In the genomic region with DNA sequence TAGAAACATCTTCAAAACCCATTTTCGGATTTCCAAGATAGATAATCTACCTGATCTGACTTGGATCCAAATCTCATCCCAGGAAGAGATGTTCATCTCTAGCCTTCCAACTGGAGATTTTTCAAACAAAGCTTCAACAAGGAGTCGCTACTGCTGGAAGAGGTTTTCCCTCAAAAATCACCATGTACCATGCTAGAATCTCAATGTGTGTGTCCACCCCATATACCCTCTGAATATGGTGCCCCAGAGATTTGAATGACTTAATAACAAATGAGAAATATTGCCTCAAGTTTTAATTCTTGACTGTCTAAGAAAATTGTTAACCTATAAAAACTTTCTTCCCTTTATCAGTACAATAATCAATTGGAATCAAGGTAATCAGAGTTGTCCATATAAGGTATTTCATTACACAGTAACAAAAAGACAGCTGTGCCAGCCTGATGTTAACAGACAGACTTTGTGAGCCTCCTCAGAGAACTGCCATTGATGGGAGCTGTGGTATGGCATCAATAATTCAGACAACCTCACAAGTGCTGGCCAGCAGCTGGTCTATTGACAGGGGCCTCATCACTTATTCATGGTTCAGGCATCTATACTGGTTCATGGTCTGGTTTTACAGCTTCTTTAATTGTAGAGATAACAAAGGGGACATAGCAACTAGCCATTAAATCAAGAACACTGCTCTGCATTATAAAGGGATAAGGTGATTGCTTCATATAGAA, we compare ENCODE assay signal across 23 mouse cellular contexts.
DNase-seq lines count a peak whose midpoint lies in the region; ATAC-seq and TF ChIP-seq lines count a peak whose summit lies in the region.
"Had no signal": no experiment of that assay in that cellular context is flagged by ENCODE, and none has a peak within 500 bp of the region (broad histone marks: within the 10 kb centered on the region; RNA-seq: fewer than 3 reads in every experiment).

No protein-coding gene starts in this region.

- no peak overlapping the region for H3K9ac ChIP-seq in neural tube, embryonic 12.5 days
- H3K9ac ChIP-seq: forebrain, postnatal 0 days; heart, embryonic 12.5 days had no signal

- no peak for TF ChIP-seq POLR2A in brain, embryonic 14.5 days (IDR thresholded peaks at IDR 0.05; ENCODE audit: borderline replicate concordance, extremely low read depth, insufficient read depth, insufficient read length, poor library complexity, severe bottlenecking)

- 70% methylated on average over 2 of the region's 2 CpGs for WGBS in neural tube, embryonic 12.5 days

- H3K9me3 ChIP-seq in neural tube, embryonic 12.5 days = no peaks in the 10 kb centered on the region
- H3K9me3 ChIP-seq: heart, embryonic 12.5 days had no signal

- no peak for TF ChIP-seq CTCF in brain, embryonic 14.5 days (IDR thresholded peaks at IDR 0.05; ENCODE audit: borderline replicate concordance, extremely low read depth, insufficient read depth, insufficient read length)

- no peak overlapping the region for H3K4me3 ChIP-seq in neural tube, embryonic 12.5 days
- H3K4me3 ChIP-seq: heart, embryonic 12.5 days; left cerebral cortex, adult 2 months; myocyte had no signal

- H3K36me3 ChIP-seq in neural tube, embryonic 12.5 days = no peaks in the 10 kb centered on the region
- H3K36me3 ChIP-seq: heart, embryonic 12.5 days had no signal

- no peak overlapping the region for H3K27ac ChIP-seq in neural tube, embryonic 12.5 days
- H3K27ac ChIP-seq: left cerebral cortex, adult 2 months had no signal

- no peak overlapping the region for H3K4me2 ChIP-seq in neural tube, embryonic 12.5 days (replicated peaks)
- H3K4me2 ChIP-seq: heart, embryonic 12.5 days had no signal

- ATAC-seq in neural tube, embryonic 12.5 days (ENCODE audit: low FRiP score, low read depth) = peak; percentile 98
- ATAC-seq: forebrain, postnatal 0 days; inflammation-experienced regulatory T-cells, adult 6 months; Patski had no signal

- peak; percentile 25 for DNase-seq in embryo, embryonic 10 days (ENCODE audit: low spot score)
- no peak for DNase-seq in embryo, embryonic 9.5 days (ENCODE audit: extremely low spot score)
- peak; percentile 42 for DNase-seq in brain, embryonic 14.5 days (ENCODE audit: low read depth)
- DNase-seq in mesoderm, embryonic 11.5 days (ENCODE audit: low read depth, low spot score) = peak; percentile 68
- DNase-seq in adrenal gland, postnatal 4 days (ENCODE audit: low spot score in 2 of 2) = no peak
- no peak for DNase-seq in layer of hippocampus, postnatal 25 days (ENCODE audit: extremely low spot score in 1 of 2, low spot score in 1 of 2)
- DNase-seq in cerebellum, adult 18-20 months = no peak
- DNase-seq: adrenal gland, adult 8-10 months; cerebellum, postnatal 14 days; forebrain, postnatal 0 days; kidney, adult 2 months; kidney, postnatal 25 days; left cerebral cortex, postnatal 4 days; liver; lung, postnatal 14 days; right cerebral cortex, postnatal 14 days; spleen, adult 18-20 months had no signal

- H3K4me1 ChIP-seq in neural tube, embryonic 12.5 days = peaks cover 2% of the 10 kb centered on the region; the same call in 1 of the 2 replicates
- H3K4me1 ChIP-seq: heart, embryonic 12.5 days had no signal

- no peaks in the 10 kb centered on the region for H3K27me3 ChIP-seq in neural tube, embryonic 12.5 days (replicated peaks)
- H3K27me3 ChIP-seq: heart, embryonic 12.5 days; Patski had no signal

Comparison
In these comparisons a context has a peak if more than half of its experiments do, and no peak if none do; other contexts are left out.
1. DNase-seq: peak in embryo, embryonic 10 days (single experiment), brain, embryonic 14.5 days (single experiment) and mesoderm, embryonic 11.5 days (single experiment); none in embryo, embryonic 9.5 days (single experiment), adrenal gland, postnatal 4 days (0 of 2), layer of hippocampus, postnatal 25 days (0 of 2) and cerebellum, adult 18-20 months (0 of 2).